Mouse (Mus musculus): ENCODE measurements around the gene Mcm3.

Gene Mcm3

DNA sequence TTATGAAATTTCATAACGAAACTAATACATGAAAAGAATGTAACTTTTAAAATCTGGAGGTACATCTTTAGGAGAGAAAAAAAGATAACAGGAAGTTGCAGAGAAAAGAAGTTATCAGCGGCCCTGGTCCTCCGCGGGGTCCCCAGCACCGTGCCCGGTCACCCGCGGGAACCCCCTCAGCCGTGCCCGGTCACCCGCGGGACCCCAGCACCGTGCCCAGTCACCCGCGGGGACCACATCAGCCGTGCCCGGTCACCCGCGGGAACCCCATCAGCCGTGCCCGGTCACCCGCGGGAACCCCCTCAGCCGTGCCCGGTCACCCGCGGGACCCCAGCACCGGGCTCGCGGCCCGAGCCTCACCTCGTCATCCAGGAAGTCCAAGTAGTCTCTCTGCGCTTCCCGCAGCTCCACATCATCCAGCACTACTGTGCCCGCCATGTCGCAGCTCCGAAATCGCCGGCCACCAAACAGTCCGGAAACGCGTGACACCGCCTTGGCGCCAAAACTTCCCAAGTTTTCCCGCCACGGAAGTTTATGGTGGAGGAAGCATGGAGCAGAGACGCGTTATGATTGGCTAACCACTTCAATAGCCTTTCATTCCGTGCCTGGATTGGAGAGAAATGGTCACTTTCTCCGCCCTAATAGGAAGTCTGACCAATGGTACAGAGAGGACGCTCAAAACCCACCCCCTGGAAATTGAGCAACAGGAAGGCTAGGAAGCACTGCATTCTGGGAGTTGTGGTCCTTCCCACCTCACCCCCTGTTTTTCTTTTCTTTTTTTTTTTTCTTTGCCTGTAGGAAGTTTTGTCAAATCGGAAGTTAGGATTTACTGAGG lies at the start of gene Mcm3:
Gene Mcm3, minus strand, starts transcription at position 542 of the 835 bp plus-strand sequence.
- peak; percentile 93 to 97 for DNase-seq

DNA sequence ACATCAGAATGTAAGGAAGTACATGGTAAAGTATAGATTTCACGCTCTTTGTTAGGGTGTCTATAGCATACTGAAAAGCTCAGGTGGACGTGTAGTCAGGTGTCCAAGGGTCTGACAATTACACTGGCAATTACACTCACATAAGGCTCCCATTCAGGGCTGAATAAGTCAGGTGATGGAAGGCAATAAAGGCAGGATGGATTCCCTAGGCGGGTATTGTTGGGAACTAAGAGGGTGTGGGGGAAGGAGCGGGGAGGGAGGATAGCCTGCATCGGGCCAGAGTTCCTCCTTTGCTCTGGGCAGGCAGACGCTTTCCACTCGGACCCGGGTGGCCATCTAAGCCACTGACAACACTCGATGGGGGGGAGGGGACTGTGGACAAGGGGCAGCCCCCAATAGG lies 47.9 kb upstream of the Mcm3 start:
- DNase-seq = no peak

- DNase-seq = no peak
Observed at GRCm38 (mm10) chr1:20867241-20867902, 47.3 kb upstream of the Mcm3 start.

- no peak for DNase-seq
Observed at GRCm38 (mm10) chr1:20863452-20864172, 43.5 kb upstream of the Mcm3 start.

DNA sequence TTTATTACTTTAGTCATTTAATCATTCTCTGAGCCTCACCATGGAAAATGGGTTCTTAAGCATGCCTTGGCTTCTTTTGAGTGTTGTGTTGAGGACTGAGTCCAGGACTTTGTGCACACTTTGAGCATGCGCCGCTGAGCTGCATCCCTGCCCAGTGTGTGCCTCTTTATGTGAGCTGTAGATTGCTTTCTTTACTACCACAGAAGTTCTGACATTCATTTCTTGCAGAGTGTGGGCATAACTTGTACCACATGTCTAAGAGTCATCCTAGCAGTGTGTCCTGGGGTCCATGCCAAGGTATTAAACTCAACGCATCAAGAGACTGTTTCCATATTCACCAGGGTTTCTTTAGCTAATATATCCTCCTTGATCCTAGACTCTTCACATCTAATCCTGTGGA lies 41.8 kb upstream of the Mcm3 start:
- DNase-seq = no peak

GRCm38 (mm10) chr1:20860775-20861174 lies 40.7 kb upstream of the Mcm3 start:
- DNase-seq = no peak

DNA sequence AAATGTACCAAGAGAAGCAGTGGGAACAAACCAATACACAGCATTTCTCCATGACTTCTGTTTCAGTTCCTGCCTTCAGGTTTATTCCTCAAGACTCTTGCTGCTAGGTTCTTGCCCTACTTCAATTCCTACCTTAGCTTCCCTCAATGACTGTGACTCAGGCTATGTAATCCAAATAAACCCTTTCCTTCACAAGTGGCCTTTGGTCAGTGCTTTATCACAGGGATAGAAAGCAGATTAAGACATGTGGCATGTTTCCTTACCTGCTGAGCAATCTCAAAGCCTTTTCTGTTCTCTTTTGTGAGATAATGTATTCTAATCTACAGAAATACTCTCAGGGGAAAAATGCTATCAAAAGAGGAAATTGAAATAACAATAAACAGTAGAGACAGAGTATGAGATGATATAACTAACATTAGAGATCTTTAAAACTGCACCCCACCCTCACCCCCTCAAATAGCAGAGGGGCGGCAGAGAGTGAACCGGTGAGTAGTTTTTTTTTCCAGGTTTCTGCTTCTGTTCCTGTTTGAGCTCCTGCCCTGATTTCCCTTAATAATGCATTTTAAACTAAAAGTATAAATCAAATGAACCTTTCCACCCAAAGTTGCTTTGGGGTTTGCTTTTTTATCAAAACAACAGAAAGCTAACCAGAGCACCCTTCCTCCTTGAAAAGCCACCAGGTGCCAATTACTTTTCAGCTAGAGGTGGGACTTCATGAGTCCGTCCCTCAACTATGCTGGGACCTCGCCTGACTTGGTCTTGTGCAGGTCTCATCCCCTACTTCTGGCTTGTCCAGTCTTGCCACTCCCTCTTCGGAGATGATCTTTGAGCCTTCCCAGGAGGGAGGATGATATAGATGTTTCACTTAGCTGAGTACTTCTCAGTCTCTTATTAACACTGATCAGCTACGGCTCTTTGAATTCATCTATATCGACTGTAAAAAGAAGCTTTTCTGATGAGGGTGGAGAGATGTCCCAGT lies 37.1 kb upstream of the Mcm3 start:
- no peak for DNase-seq

DNA sequence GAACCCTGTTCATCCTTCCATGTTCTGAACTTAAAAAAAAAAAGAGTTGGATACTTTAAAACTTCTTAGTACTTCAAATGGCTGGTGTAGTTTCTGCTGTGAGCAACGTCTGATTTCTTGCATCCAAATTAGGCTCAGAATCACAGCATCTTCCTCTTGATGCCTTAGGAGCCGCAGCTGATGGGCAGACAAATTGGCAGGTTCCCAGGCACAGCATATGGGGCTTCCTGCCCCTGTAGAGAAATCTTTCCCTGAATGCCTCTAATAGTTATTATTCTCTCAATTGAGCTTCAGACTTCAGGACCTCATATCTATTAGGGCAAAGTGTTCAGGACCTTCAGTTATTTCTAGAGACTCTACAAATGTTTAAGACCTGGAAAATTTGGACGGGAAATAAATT lies 19.8 kb upstream of the Mcm3 start:
- no peak for DNase-seq

- no peak for DNase-seq
Observed at GRCm38 (mm10) chr1:20836551-20837125, 16.5 kb upstream of the Mcm3 start.

DNA sequence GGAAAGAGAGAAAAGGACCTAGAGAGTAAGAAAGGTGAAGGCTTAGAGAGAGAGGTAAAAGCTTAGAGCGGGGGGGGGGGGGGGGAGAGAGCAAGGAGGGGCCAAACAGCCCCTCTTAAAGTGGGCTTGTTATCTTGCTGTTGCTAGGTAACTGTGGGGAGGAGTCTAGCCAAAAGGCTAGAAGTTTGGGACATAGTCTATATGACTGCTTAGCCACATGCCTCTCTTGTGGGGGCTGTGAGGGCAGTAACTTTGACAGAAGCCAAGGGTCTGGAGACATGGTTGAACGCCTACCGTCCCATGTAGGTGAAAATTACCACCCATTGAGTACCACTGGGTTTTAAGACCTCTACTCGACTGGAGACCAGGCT lies 13.0 kb upstream of the Mcm3 start:
- DNase-seq = no peak

- DNase-seq = no peak
Observed at GRCm38 (mm10) chr1:20832473-20833140, 12.5 kb upstream of the Mcm3 start.

GRCm38 (mm10) chr1:20830546-20830945 lies 10.4 kb upstream of the Mcm3 start:
- DNase-seq = no peak

DNA sequence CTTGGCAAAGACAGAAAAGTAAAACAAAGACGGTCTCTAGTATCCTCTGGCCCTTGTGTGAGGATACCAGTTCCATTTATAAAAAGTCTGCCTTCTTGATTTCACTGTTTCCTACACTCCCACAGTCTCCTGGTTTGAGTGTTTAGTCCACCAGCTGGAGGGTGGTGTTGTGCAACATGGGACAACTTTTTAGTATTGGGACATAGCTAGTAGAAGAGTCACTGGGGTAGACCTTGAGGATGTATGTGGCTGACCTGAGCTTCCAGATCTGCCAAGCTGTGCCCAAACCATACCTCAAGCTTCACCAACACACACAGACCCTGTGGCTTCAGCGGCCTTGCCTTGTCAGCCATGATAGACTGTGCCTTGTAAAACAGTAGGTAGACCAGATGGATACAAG lies 7.9 kb upstream of the Mcm3 start:
- no peak for DNase-seq

DNA sequence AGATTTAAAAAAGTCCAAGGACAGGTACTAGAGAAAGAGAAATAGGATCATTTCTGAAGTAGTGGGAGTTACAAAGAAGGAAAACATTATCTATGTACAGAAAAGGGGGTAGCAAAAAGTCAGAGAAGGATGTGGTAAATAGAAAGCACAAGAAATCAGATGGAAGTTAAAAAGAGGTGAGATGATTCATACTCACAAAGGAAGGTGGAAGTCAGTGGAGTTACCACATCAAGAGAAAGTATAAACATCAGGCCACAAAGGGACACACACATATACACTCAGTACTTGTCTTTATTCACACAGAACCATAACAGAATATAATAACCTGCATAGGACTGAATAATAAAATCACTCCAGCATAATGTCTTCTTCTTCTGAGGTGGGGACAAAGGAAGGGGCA lies 4.9 kb upstream of the Mcm3 start:
- no peak for DNase-seq

- no peak for DNase-seq
Observed at GRCm38 (mm10) chr1:20823906-20824305, 3.8 kb upstream of the Mcm3 start.

DNA sequence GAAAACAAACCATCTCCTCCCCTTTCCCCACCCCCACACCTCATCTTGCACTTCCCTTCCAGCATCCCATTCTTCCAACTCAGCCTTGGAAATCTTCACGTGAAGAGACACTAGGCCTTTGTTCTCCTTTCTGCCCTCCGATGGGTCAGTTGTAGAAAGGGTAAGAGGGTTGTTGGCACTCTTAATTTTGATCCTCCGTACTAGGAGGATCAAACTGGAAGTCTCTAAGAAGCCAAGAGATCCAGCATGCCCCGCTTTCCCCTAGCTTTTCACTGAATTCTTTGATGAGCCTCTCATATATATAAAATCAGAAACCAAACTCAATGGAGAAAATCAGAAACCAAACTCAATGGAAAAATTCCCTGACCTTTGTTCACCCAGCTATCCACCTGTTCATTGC lies 3.4 kb upstream of the Mcm3 start:
- DNase-seq = no peak

DNA sequence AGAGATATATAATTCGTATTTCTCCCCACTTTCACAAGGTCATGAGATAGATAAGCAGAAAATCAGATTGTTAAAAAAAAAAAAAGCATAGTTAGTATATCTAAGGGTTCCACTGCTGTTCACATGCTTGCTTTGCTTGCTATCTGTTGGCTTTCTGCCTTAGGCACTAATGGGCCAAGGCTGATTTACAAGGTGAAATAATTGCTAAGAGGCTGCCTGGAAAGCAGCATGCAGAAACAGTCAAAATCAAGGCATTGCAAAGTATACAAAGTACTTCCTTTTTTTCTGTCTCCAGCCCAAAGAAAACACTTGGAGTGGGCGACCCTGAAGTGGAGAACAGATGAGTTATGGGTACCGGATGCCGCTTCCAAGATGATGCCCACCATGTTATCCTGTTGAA lies 847 bp upstream of the Mcm3 start:
- no peak for DNase-seq

DNA sequence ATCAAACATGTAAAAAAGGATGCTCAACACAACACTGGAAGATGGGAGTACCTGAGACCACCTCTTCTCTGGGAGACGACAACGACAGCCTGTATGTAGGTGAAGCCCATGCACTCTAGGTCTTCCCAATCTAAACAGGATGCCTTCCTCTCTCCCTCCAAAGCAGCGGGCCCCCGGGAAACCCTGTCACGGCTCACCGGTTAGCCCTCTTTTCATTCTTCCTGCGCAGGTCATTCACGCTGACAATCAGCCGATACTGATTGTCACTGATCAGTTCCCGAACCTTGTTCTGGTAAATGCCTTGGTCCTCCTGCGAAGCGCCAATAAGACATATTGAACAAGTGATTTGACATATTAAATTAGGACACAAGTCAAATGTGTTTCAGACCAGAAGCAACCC lies 2.5 kb downstream of the Mcm3 start:
- DNase-seq = no peak

DNA sequence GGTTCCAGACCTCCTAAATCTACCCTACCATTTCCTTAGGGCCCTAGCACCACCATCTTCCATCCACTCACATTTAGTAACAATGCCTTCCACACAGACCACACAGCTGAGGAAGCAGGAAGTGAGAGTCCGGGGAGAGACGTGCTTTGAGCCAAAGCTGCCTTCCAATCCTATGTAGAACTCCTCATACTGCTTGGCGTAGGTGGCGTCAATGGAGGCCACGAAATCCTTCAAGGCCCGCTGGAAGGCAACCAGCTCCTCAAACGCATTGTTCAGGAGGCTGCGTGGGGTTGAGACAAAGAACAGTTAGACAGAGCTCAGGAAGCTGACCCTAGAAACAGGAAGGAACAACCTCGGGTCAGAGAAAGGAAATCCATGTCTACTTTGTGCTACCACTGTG lies 2.9 kb downstream of the Mcm3 start:
- DNase-seq = no peak

DNA sequence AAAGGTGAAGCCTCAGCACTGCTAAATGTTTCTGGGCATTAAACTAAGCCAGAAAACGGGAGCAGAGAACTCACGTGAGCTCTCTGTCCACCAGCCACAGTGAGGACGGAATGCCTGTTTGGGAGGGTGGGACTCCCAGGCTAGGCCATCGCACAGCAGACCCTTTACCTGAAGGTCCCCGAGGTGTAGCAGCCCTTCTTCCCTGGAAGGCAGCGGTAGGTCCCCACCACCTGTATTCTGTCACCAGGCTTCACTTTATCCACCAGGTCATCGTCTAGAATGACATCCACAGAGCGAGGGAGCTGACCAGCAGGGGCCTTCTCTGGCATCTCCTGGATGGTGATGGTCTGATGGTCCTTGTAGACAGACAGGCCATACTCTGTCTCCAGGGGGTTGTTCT lies 5.6 kb downstream of the Mcm3 start:
- DNase-seq = no peak

- DNase-seq = no peak
Observed at GRCm38 (mm10) chr1:20804526-20804925, 15.6 kb downstream of the Mcm3 start.

All from kidney, adult 8-10 months (tissue).